Mouse (Mus musculus) skeletal muscle tissue, adult 2 months (tissue): ENCODE data around the gene Reep3.
A peak's percentile ranks its signal among the peaks of the same experiment; 100 is the strongest.
"Not testable (repeated sequence)": the region's sequence is repeated elsewhere in the genome, so short reads cannot be mapped to it uniquely, and the experiment has no call there.

Experiments
- DNase-seq: peaks from one replicate; pipeline ENCODE4 v3.0.0-alpha.2; 2012; ENCODE audit warnings: low read depth, low spot score

Reep3 gene

DNA sequence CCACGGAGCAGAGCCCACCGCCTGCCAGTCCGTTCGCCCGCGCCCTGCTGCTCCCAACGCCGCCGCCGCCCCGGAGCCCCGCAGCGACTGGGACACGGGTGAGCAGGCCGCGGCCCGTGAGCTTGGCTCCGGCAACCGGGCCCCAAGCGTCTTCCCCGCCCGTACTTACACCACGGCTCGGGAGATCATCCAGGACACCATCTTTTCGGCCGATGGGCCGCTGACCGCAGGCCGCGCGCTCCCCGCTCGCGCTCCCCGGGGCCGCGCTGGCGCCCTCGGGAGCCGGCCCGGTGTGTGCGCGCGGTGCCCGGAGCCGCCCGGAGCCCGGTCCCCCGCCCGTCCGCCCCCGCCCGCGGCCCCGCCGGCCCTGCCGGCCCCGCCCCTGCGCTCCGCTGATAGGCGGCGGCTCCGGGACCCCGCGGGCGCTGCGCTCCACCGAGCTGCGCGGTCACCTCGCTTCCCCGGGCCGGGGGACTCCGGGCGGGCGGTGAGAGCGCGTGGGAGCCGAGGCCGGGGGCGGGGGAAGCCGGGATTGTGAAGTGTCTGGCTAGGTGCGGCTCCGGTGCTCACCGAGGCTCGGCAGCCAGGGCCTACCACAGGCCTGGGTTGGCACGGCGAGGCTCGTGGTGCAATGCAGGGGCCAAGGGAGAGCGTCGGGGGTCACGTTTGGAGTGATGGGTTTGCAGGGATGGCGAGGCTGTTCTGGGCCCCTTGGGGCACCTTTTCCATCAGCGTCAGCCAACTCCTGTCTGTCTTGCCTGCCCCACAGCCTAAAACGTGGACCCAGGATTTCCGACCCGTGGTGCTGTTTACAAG is at the start of gene Reep3:
TSS of gene Reep3 (minus strand) at position 325 of the 816 bp plus-strand sequence.
- peak; percentile 56 for DNase-seq

GRCm38 (mm10) chr10:67145623-67146022 is 48.9 kb upstream of the Reep3 start:
- no peak for DNase-seq

DNA sequence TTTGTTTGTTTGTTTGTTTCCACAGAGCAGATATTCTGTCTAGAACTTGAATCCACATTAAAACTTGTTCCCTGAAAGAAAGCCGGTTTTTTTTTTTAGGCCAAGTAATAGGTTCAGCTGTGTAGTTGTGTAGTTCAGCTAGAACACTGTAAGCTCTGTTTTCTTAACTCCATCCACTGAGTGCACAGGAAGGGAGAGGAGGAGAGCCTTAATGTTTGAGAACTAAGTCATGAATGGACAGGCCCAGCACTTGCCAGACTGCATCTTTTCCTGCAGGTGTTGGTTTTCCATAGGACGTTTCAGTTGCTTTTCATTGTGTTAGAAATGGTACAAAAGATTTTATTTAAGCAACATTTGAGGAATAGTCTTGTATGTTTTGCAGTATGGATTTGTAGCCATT is 47.5 kb upstream of the Reep3 start:
- no peak for DNase-seq

DNA sequence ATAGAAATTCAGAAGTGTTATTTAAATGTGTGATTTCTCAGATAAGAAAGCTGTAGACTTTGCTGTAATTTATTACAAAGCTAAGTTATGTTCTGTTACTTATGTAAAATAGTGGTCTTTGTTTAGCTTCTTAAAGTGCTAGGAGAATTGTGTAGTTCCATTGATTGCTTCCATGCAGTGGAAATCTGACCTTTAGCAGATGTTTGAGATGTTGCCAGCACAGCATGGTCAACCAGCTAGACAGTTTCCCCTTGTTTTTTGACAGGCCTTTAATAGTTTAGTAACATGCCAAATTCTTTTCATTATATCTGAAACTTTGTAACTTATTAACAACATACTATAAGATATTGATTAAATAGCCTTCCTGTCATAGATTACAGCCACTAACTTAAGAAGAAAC is 46.9 kb upstream of the Reep3 start:
- DNase-seq: no peak

GRCm38 (mm10) chr10:67137437-67137836 is 40.7 kb upstream of the Reep3 start:
- no peak for DNase-seq

- DNase-seq: no peak
Measured at GRCm38 (mm10) chr10:67134322-67134721, 37.6 kb upstream of the Reep3 start.

DNA sequence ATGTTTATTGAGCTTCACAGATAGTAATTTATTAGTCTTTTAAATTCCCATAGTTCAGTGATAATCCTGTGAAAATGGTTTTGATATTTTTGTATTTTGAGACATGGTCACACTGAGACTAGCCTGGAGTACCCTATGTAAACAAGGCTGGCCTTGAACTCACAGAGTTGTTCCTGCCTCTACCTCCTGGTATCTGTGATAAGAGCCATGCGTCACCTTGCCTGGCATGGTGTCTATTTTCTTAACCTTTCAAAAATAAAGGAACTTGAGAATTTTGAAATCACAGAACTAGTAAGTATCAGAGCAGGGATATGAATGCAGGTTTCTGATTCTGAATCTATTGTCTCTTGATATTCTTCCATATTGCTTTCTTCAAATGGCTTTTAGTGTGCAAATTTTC is 35.0 kb upstream of the Reep3 start:
- no peak for DNase-seq

GRCm38 (mm10) chr10:67129531-67129930 is 32.8 kb upstream of the Reep3 start:
- peak; percentile 62 for DNase-seq

GRCm38 (mm10) chr10:67126859-67127758 is 30.4 kb upstream of the Reep3 start:
- DNase-seq: no peak

- DNase-seq: peak; percentile 67
Measured at GRCm38 (mm10) chr10:67126061-67126858, 29.5 kb upstream of the Reep3 start.

DNA sequence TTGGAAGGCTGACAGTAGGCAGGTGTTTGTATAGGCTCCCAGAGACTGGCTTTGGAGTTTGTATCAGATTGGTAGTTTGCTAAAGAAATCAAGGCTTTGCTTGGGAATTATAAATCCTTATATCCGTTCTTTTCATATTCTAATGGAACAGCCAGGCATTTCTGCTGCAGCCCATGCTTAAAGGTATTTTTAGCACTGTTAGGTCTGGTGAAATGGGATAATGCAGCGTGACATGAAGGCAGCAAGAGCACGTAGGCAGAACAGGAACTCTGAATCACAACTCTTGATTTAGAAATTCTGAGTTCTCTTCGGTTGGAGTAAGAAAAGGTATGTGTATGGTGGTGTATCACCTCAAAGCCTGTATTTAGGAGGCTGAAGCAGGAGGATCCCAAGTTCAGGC is 27.4 kb upstream of the Reep3 start:
- peak; percentile 35 for DNase-seq

- DNase-seq: no peak
Measured at GRCm38 (mm10) chr10:67123756-67124155, 27.0 kb upstream of the Reep3 start.

GRCm38 (mm10) chr10:67120640-67121039 is 23.9 kb upstream of the Reep3 start:
- no peak for DNase-seq

DNA sequence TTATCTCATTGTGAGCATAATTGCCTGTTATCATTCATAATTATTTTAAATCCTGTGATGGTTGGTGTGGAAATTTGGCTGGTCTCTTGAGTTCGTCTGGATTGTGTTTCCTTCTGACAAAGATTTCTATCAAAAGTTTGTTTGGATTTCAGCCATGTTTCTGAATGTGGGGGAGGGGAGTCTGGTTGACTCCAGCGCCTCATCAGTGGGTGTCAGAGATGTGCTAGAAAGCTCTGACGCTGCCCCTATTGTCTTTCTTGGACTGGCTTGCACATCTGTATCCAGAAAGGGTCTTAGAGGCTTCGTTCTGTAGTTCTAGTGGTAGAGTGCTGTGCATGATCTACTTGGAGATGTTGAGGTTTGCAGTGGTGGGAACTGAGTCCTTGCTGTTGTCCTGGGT is 23.4 kb upstream of the Reep3 start:
- no peak for DNase-seq

GRCm38 (mm10) chr10:67119291-67119690 is 22.5 kb upstream of the Reep3 start:
- no peak for DNase-seq

DNA sequence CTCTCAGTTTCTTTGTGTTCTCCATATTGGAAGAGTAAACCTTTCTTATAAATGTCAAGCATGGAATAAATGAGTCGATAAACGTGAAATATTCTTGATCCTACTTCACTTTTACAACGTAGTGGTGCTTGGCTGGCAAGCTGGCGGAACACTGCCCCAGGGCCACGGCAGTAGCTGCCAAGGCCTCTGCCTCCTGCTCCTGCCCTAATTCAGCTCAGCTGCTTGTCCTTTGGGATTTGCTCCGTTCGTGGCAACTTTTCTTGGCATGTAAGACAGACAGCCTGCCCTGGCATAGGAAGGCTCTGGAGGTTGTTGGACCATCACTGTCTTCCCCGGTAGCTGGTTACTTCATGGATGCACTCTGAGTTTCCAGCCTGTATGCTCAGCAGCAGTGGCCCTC is 19.5 kb upstream of the Reep3 start:
- peak; percentile 38 for DNase-seq

GRCm38 (mm10) chr10:67115666-67116091 is 18.9 kb upstream of the Reep3 start:
- DNase-seq: no peak

DNA sequence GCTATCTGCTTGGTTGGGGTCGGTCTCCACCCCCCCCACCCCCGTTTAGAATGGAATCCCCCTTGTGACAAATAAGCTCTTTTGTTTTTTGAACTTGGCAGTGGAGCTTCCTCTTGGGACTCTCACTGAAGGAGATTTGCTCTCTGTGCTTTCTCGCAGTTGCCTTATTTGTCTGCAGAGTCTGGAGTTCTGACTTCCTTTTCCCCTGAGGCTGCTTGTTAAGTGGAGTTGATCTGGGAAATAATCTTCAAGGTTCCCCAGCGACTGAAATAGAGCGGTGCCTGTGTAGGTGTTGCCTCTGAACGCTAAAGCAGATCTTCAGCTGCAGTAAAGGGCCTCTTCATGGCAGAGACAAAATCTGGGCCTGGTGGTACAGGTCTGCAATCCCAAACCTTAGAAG is 18.4 kb upstream of the Reep3 start:
- peak; percentile 44 for DNase-seq

DNA sequence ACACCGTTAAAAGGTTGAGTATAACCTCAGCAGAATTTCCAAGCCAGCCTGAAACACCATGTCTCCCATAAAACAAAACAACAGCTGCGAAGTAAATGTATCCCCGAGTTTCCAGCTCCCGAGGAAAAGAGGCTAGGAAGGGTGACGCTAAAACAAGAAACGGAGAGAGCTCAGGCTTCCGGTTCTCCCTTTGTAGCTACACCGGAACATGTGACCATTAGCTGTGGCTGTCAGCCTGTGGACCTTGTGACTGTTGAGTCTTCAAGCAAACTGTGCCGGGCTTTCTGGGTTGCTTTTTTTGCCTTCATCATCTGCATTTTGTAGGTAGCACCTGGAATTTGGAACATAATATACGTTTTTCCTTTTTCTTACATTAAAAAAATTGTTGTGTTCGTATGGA is 17.1 kb upstream of the Reep3 start:
- no peak for DNase-seq

DNA sequence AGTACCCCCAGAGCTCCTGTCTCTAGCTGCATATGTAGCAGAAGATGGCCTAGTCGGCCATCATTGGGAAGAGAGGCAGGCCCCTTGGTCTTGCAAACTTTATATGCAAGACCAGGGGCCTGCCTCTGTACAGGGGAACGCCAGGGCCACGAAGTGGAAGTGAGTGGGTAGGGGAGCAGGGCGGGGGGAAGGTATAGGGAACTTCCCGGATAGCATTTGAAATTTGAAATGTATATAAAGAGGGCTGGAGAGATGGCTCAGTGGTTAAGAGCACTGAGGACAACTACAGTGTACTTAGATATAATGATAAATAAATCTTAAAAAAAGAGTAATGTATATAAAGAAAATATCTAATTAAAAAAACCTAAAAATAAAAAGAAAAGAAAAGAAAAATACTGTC is 16.2 kb upstream of the Reep3 start:
- DNase-seq: not testable (repeated sequence)

- DNase-seq: no peak
Measured at GRCm38 (mm10) chr10:67111799-67112177, 15.0 kb upstream of the Reep3 start.
